Mouse (Mus musculus) liver, adult (tissue): ENCODE results near the gene Kdm1a.
A peak's percentile ranks its signal among the peaks of the same experiment; 100 is the strongest.

Experiments used
- GATA4 ChIP-seq: IDR thresholded peaks from 2 replicates; pipeline ENCODE4 v1.6.1; 2014; ENCODE audit warnings: mild to moderate bottlenecking, low read length; ENCODE audit not compliant: insufficient replicate concordance

Kdm1a gene

DNA sequence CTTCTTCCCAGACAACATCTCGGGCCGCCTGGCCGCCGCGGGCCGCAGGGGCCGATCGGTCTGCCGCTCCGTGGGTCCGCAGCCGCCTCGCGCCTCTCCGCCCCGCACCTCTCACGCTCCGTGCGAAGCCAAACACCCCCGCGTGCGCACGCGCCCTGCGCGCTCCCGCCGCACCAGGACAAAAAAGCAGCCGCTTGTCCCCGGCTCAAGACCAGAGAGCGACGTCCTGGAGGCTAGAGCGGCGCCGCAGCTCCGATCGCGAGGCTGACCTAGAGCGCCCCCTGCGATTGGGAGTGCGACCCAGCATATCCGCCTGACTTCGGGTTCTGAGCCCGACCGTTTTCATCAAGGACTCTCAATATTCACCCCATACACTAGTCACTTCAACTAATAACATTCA is at the start of gene Kdm1a:
Gene Kdm1a, minus strand, starts transcription at position 156 of the 400 bp plus-strand sequence.
- peak; percentile 56; the same call in 1 of the 2 replicates for TF ChIP-seq GATA4

- no peak for TF ChIP-seq GATA4
Measured at GRCm38 (mm10) chr4:136651882-136652527, 49.5 kb upstream of the Kdm1a start.

GRCm38 (mm10) chr4:136651357-136651811 is 48.9 kb upstream of the Kdm1a start:
- no peak for TF ChIP-seq GATA4

GRCm38 (mm10) chr4:136650261-136650660 is 47.7 kb upstream of the Kdm1a start:
- TF ChIP-seq GATA4, result no peak

DNA sequence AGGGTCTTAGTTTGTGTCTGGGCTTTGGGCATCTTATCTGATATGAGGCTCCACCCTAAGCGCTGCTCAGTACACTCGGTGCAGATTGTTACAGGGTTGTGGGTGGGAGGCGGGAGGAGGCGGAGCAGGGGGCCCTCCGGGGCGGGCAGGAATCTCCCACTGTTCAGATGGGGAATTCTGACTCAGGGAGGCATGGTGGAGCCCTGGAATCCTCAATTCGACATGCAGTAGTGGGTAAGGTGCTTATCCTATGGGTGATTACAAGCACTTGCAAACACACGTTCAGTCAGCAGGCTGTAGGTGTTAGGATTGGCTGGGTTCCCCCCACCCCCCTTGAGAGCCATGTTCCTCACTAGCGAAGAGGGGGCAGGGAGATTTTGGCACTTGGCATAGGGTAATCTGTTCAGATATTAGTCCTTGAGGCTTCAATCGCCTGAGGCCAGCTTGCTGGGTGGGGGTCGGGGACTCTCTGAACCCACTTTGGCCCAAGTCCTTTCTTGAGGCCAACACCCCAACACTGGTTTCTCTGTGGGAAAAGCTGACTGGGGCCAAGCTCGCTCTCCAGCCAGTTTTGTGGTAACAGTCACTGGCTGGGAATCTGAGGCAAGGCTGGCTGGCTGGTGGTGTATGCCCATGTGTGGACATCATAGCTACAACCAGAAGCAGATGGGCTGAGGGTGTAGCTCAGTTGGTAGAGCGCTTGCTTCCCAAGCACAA is 47.1 kb upstream of the Kdm1a start:
- no peak for TF ChIP-seq GATA4

GRCm38 (mm10) chr4:136648922-136649479 is 46.5 kb upstream of the Kdm1a start:
- no peak for TF ChIP-seq GATA4

GRCm38 (mm10) chr4:136638890-136639289 is 36.4 kb upstream of the Kdm1a start:
- TF ChIP-seq GATA4, result no peak

DNA sequence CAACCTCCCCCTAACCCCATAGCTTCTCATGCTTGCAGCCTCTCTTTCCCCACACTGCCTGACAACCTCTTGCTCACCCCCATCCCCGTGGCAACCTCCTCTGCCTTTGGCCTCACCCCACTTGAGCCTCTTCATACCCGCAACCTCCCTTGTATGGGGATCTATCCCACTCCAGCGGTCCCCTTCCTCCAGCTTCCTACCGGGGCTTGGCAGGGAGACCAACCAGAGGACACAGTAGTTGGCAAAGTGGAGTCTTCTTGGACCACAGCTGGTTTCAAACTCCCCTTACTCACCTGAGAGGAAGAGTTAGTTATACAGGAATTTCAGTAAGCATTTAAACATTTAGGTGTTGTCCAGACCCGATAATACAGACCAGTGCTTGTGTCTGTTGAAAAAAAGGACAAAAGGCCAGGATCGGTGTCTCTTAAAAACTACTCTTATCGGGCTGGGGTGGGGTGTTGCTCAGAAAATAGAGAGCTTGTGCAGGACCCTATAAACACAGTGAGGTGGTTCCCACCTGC is 35.8 kb upstream of the Kdm1a start:
- TF ChIP-seq GATA4, result no peak

DNA sequence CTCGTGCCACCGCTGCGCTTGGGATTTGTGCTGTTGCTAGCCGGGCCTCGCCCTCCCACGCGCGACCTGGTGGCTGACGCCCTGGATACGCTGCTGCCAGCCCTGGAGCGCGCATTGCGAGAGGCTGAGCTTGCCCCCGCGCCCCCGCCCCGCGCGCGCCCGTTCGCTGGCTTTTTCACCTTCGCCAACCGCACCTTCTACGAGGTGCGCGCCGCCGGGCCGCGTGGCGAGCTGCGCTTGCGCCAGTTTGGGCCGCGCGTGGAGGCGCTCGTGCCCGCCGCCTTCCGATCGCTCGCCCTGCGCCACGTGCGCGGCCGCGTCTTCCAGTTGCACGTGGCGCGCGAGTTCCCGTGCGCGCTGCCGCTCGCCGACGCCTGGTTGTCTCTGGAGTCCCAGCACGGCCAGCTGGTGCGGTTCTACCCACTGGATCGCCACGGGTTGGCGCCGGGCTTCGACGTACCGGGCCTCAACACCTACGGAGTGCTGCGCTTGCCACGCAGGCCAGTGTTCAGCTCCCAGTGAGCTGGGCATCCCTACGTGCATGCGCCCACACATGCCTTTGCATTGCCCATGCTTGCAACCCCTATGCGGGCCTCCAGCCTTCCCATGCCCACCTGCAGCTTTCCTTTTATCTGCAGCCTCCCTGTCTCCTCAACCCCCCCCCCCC is 35.2 kb upstream of the Kdm1a start:
- TF ChIP-seq GATA4, result no peak

GRCm38 (mm10) chr4:136636983-136637562 is 34.5 kb upstream of the Kdm1a start:
- TF ChIP-seq GATA4, result no peak

DNA sequence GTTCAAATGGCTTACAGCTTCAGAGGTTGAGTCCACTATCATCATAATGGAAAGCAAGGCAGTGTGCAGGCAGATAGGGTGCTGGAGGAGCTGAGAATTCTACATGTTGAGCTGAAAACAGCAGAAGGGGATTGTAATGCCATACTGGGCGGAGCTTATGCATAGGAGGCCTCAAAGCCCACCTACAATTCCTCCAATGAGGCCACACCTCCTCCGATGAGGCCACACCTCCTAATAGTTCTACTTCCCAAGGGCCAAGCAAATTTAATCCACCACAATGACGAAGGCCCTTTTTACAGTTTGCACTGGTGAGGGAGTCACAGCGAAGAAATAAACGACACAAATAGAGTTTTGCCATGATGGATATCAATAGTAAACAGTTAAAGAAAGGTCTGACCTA is 34.0 kb upstream of the Kdm1a start:
- no peak for TF ChIP-seq GATA4

- no peak for TF ChIP-seq GATA4
Measured at GRCm38 (mm10) chr4:136635995-136636394, 33.5 kb upstream of the Kdm1a start.

GRCm38 (mm10) chr4:136631237-136631994 is 28.9 kb upstream of the Kdm1a start:
- TF ChIP-seq GATA4, result no peak

DNA sequence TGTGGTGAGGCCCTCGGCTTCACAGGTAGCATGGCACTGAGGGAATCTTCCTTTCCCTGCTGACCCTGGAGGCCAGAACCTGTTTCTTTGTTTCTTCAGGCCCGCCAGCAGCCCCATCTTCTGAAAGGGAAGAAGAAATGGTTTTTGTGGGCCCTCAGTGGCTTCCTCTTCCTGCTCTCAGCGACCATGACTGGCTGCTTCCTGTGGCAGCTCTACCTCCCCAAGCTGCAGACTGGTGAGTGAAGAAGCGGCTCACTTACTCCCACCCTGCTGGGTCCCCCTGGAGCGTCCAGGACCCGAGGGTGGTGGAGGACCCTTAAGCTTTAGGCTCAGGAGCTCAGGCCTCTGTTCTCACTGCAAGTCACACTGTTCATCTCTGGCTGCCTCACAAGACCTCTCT is 24.1 kb upstream of the Kdm1a start:
- no peak for TF ChIP-seq GATA4

GRCm38 (mm10) chr4:136622388-136622787 is 19.9 kb upstream of the Kdm1a start, which contains the start of gene Lactbl1:
TSS of gene Lactbl1 (plus strand) at chr4:136622621.
- TF ChIP-seq GATA4, result no peak

GRCm38 (mm10) chr4:136621956-136622355 is 19.4 kb upstream of the Kdm1a start:
- no peak for TF ChIP-seq GATA4
